Mouse (Mus musculus): ENCODE results near the gene Slc35a5. TPM values are rescaled to one million over a fixed set of nuclear protein-coding genes. Genes with fewer than 3 reads are reported as not detected.

The Slc35a5 gene
- 14.8 and 18.8 TPM in 2 replicates for polyA plus RNA-seq (2014; fragmentation: Nextera tagmentation; extraction: Ambion mirVana)

- H3K9ac ChIP-seq (ENCODE audit: low read depth, low read length), result peak within 1 kb of the TSS; percentile 89
- peaks cover 8% of the 10 kb centered on the region for H3K4me1 ChIP-seq (ENCODE audit: control insufficient read depth, insufficient read depth, low read length)
- H3K27me3 ChIP-seq (ENCODE audit: control insufficient read depth, insufficient read depth, low read length), result no peaks in the 10 kb centered on the region
- no peaks in the 10 kb centered on the region for H3K36me3 ChIP-seq (ENCODE audit: control insufficient read depth, insufficient read depth, low read length)
- peak within 1 kb of the TSS; percentile 95 for H3K27ac ChIP-seq (ENCODE audit: low read depth, low read length)
- peak within 1 kb of the TSS; percentile 92 for H3K4me3 ChIP-seq (ENCODE audit: low read depth, low read length)
- ATAC-seq (replicated peaks; ENCODE audit: insufficient number of reproducible peaks, low FRiP score, low TSS enrichment), result peak; percentile 99
- H3K9me3 ChIP-seq (replicated peaks; ENCODE audit: control insufficient read depth, low read length), result no peaks in the 10 kb centered on the region
- WGBS (ENCODE audit: insufficient replicate concordance), result under 1% methylated on average over 53 of the region's 64 CpGs
- peak within 1 kb of the TSS; percentile 90 for H3K4me2 ChIP-seq
These were observed at the start of gene Slc35a5, which contains the start of gene Atg3 for GRCm38 (mm10) chr16:45158522-45159388. Slc35a5 (minus strand) TSS chr16:45158706. Atg3 (plus strand) TSS chr16:45158785.

- Histone ChIP-seq H3K9me3 (replicated peaks; ENCODE audit: control insufficient read depth, low read length) (no peaks in the 10 kb centered on the region), H3K9ac (ENCODE audit: low read depth, low read length) (no peak overlapping the region), H3K4me3 (ENCODE audit: low read depth, low read length) (no peak overlapping the region), H3K36me3 (ENCODE audit: control insufficient read depth, insufficient read depth, low read length) (no peaks in the 10 kb centered on the region), H3K27ac (ENCODE audit: low read depth, low read length) (no peak overlapping the region), H3K4me2 (no peak overlapping the region), H3K27me3 (ENCODE audit: control insufficient read depth, insufficient read depth, low read length) (no peaks in the 10 kb centered on the region), H3K4me1 (ENCODE audit: control insufficient read depth, insufficient read depth, low read length) (no peaks in the 10 kb centered on the region)
- ATAC-seq (replicated peaks; ENCODE audit: insufficient number of reproducible peaks, low FRiP score, low TSS enrichment), result no peak
- WGBS (ENCODE audit: insufficient replicate concordance), result 76% methylated on average over 12 of the region's 12 CpGs
These were observed 46.6 kb upstream of the Slc35a5 start for GRCm38 (mm10) chr16:45204859-45205670.

GRCm38 (mm10) chr16:45204438-45204837, 45.9 kb upstream of the Slc35a5 start:
- Histone ChIP-seq H3K4me1 (ENCODE audit: control insufficient read depth, insufficient read depth, low read length) (no peaks in the 10 kb centered on the region), H3K9ac (ENCODE audit: low read depth, low read length) (no peak overlapping the region), H3K4me3 (ENCODE audit: low read depth, low read length) (no peak overlapping the region), H3K27me3 (ENCODE audit: control insufficient read depth, insufficient read depth, low read length) (no peaks in the 10 kb centered on the region), H3K27ac (ENCODE audit: low read depth, low read length) (no peak overlapping the region), H3K36me3 (ENCODE audit: control insufficient read depth, insufficient read depth, low read length) (no peaks in the 10 kb centered on the region), H3K9me3 (replicated peaks; ENCODE audit: control insufficient read depth, low read length) (no peaks in the 10 kb centered on the region), H3K4me2 (no peak overlapping the region)
- ATAC-seq (replicated peaks; ENCODE audit: insufficient number of reproducible peaks, low FRiP score, low TSS enrichment), result no peak
- WGBS (ENCODE audit: insufficient replicate concordance), result 77% methylated on average over 4 of the region's 4 CpGs

GRCm38 (mm10) chr16:45201395-45201794, 42.9 kb upstream of the Slc35a5 start:
- Histone ChIP-seq H3K27me3 (ENCODE audit: control insufficient read depth, insufficient read depth, low read length) (no peaks in the 10 kb centered on the region), H3K36me3 (ENCODE audit: control insufficient read depth, insufficient read depth, low read length) (no peaks in the 10 kb centered on the region), H3K9me3 (replicated peaks; ENCODE audit: control insufficient read depth, low read length) (no peaks in the 10 kb centered on the region), H3K9ac (ENCODE audit: low read depth, low read length) (no peak overlapping the region), H3K27ac (ENCODE audit: low read depth, low read length) (no peak overlapping the region), H3K4me2 (no peak overlapping the region), H3K4me3 (ENCODE audit: low read depth, low read length) (no peak overlapping the region), H3K4me1 (ENCODE audit: control insufficient read depth, insufficient read depth, low read length) (no peaks in the 10 kb centered on the region)
- ATAC-seq (replicated peaks; ENCODE audit: insufficient number of reproducible peaks, low FRiP score, low TSS enrichment), result no peak
- WGBS (ENCODE audit: insufficient replicate concordance), result 79% methylated on average over 2 of the region's 2 CpGs

- Histone ChIP-seq H3K9ac (ENCODE audit: low read depth, low read length) (no peak overlapping the region), H3K36me3 (ENCODE audit: control insufficient read depth, insufficient read depth, low read length) (no peaks in the 10 kb centered on the region), H3K4me2 (no peak overlapping the region), H3K4me3 (ENCODE audit: low read depth, low read length) (no peak overlapping the region), H3K27me3 (ENCODE audit: control insufficient read depth, insufficient read depth, low read length) (no peaks in the 10 kb centered on the region), H3K27ac (ENCODE audit: low read depth, low read length) (no peak overlapping the region), H3K9me3 (replicated peaks; ENCODE audit: control insufficient read depth, low read length) (no peaks in the 10 kb centered on the region), H3K4me1 (ENCODE audit: control insufficient read depth, insufficient read depth, low read length) (no peaks in the 10 kb centered on the region)
- WGBS (ENCODE audit: insufficient replicate concordance), result 31% methylated on average over 6 of the region's 6 CpGs
- ATAC-seq (replicated peaks; ENCODE audit: insufficient number of reproducible peaks, low FRiP score, low TSS enrichment), result no peak
These were observed 38.3 kb upstream of the Slc35a5 start for GRCm38 (mm10) chr16:45196816-45197215.

- Histone ChIP-seq H3K9me3 (replicated peaks; ENCODE audit: control insufficient read depth, low read length) (no peaks in the 10 kb centered on the region), H3K4me2 (no peak overlapping the region), H3K9ac (ENCODE audit: low read depth, low read length) (no peak overlapping the region), H3K4me1 (ENCODE audit: control insufficient read depth, insufficient read depth, low read length) (no peaks in the 10 kb centered on the region), H3K36me3 (ENCODE audit: control insufficient read depth, insufficient read depth, low read length) (no peaks in the 10 kb centered on the region), H3K27me3 (ENCODE audit: control insufficient read depth, insufficient read depth, low read length) (no peaks in the 10 kb centered on the region), H3K27ac (ENCODE audit: low read depth, low read length) (no peak overlapping the region), H3K4me3 (ENCODE audit: low read depth, low read length) (no peak overlapping the region)
- 13% methylated on average over 1 of the region's 1 CpGs for WGBS (ENCODE audit: insufficient replicate concordance)
- no peak for ATAC-seq (replicated peaks; ENCODE audit: insufficient number of reproducible peaks, low FRiP score, low TSS enrichment)
These were observed 34.1 kb upstream of the Slc35a5 start for GRCm38 (mm10) chr16:45192613-45193012.

- no peak overlapping the region for H3K9ac ChIP-seq (ENCODE audit: low read depth, low read length)
These were observed 23.3 kb upstream of the Slc35a5 start for GRCm38 (mm10) chr16:45181824-45182223.

GRCm38 (mm10) chr16:45178552-45178951, 20.0 kb upstream of the Slc35a5 start:
- no peak overlapping the region for H3K4me3 ChIP-seq (ENCODE audit: low read depth, low read length)
- no peak overlapping the region for H3K9ac ChIP-seq (ENCODE audit: low read depth, low read length)
- no peaks in the 10 kb centered on the region for H3K9me3 ChIP-seq (replicated peaks; ENCODE audit: control insufficient read depth, low read length)
- 87% methylated on average over 2 of the region's 2 CpGs for WGBS (ENCODE audit: insufficient replicate concordance)
- no peaks in the 10 kb centered on the region for H3K27me3 ChIP-seq (ENCODE audit: control insufficient read depth, insufficient read depth, low read length)
- H3K4me2 ChIP-seq, result no peak overlapping the region
- H3K36me3 ChIP-seq (ENCODE audit: control insufficient read depth, insufficient read depth, low read length), result no peaks in the 10 kb centered on the region; the same call in 1 of the 2 replicates
- no peak overlapping the region for H3K27ac ChIP-seq (ENCODE audit: low read depth, low read length)
- no peaks in the 10 kb centered on the region for H3K4me1 ChIP-seq (ENCODE audit: control insufficient read depth, insufficient read depth, low read length)
- no peak for ATAC-seq (replicated peaks; ENCODE audit: insufficient number of reproducible peaks, low FRiP score, low TSS enrichment)

More at GRCm38 (mm10) chr16:45181824-45182223, 23.3 kb upstream of the Slc35a5 start:
- H3K4me1 ChIP-seq (ENCODE audit: control insufficient read depth, insufficient read depth, low read length), result no peaks in the 10 kb centered on the region
- H3K36me3 ChIP-seq (ENCODE audit: control insufficient read depth, insufficient read depth, low read length), result peaks cover 3% of the 10 kb centered on the region; the same call in 1 of the 2 replicates
- H3K4me2 ChIP-seq, result no peak overlapping the region
- no peaks in the 10 kb centered on the region for H3K27me3 ChIP-seq (ENCODE audit: control insufficient read depth, insufficient read depth, low read length)
- no peaks in the 10 kb centered on the region for H3K9me3 ChIP-seq (replicated peaks; ENCODE audit: control insufficient read depth, low read length)
- no peak overlapping the region for H3K4me3 ChIP-seq (ENCODE audit: low read depth, low read length)
- WGBS (ENCODE audit: insufficient replicate concordance), result 86% methylated on average over 5 of the region's 5 CpGs
- ATAC-seq (replicated peaks; ENCODE audit: insufficient number of reproducible peaks, low FRiP score, low TSS enrichment), result no peak
- H3K27ac ChIP-seq (ENCODE audit: low read depth, low read length), result no peak overlapping the region
